Mouse (Mus musculus): ENCODE measurements around the gene Auts2. TPM values are rescaled to one million over a fixed set of nuclear protein-coding genes. Genes with fewer than 3 reads are reported as not detected.

Gene Auts2
- polyA plus RNA-seq, 1 experiment from 2014 or later = 47.7 TPM

- H3K4me2 ChIP-seq (replicated peaks; ENCODE audit: low read depth, low read length) = no peak overlapping the region
- H3K27me3 ChIP-seq (ENCODE audit: control insufficient read depth, insufficient read depth, low read length) = no peaks in the 10 kb centered on the region
- no peak for ATAC-seq (ENCODE audit: insufficient number of reproducible peaks, insufficient read depth, low FRiP score, low read depth)
- H3K9me3 ChIP-seq (ENCODE audit: control insufficient read depth, low read depth, low read length) = no peaks in the 10 kb centered on the region
- H3K36me3 ChIP-seq (ENCODE audit: control insufficient read depth, insufficient read depth, low read length) = no peaks in the 10 kb centered on the region
- H3K4me3 ChIP-seq (ENCODE audit: low read depth, low read length) = no peak overlapping the region
- H3K4me1 ChIP-seq (ENCODE audit: control insufficient read depth, insufficient read depth, low read length) = no peaks in the 10 kb centered on the region
- no peak overlapping the region for H3K9ac ChIP-seq (replicated peaks; ENCODE audit: low read depth, low read length)
- 87% methylated on average over 3 of the region's 3 CpGs for WGBS
- H3K27ac ChIP-seq (ENCODE audit: low read length) = no peak overlapping the region
Observed at GRCm38 (mm10) chr5:131906313-131906712, 636.8 kb downstream of the Auts2 start.

GRCm38 (mm10) chr5:131904478-131904877, 638.7 kb downstream of the Auts2 start:
- ATAC-seq (ENCODE audit: insufficient number of reproducible peaks, insufficient read depth, low FRiP score, low read depth) = no peak
- no peaks in the 10 kb centered on the region for H3K4me1 ChIP-seq (ENCODE audit: control insufficient read depth, insufficient read depth, low read length)
- no peak overlapping the region for H3K4me3 ChIP-seq (ENCODE audit: low read depth, low read length)
- no peaks in the 10 kb centered on the region for H3K27me3 ChIP-seq (ENCODE audit: control insufficient read depth, insufficient read depth, low read length)
- H3K27ac ChIP-seq (ENCODE audit: low read length) = no peak overlapping the region
- no peaks in the 10 kb centered on the region for H3K9me3 ChIP-seq (ENCODE audit: control insufficient read depth, low read depth, low read length)
- no peak overlapping the region for H3K4me2 ChIP-seq (replicated peaks; ENCODE audit: low read depth, low read length)
- H3K9ac ChIP-seq (replicated peaks; ENCODE audit: low read depth, low read length) = no peak overlapping the region
- WGBS = 34% methylated on average over 10 of the region's 10 CpGs
- no peaks in the 10 kb centered on the region for H3K36me3 ChIP-seq (ENCODE audit: control insufficient read depth, insufficient read depth, low read length)

GRCm38 (mm10) chr5:131898048-131898638, 645.0 kb downstream of the Auts2 start:
- Histone ChIP-seq H3K9ac (replicated peaks; ENCODE audit: low read depth, low read length) (no peak overlapping the region), H3K4me3 (ENCODE audit: low read depth, low read length) (no peak overlapping the region), H3K4me1 (ENCODE audit: control insufficient read depth, insufficient read depth, low read length) (no peaks in the 10 kb centered on the region), H3K9me3 (ENCODE audit: control insufficient read depth, low read depth, low read length) (no peaks in the 10 kb centered on the region), H3K27me3 (ENCODE audit: control insufficient read depth, insufficient read depth, low read length) (no peaks in the 10 kb centered on the region), H3K27ac (ENCODE audit: low read length) (peak overlapping the region; percentile 76; the same call in 1 of the 2 replicates), H3K4me2 (replicated peaks; ENCODE audit: low read depth, low read length) (no peak overlapping the region), H3K36me3 (ENCODE audit: control insufficient read depth, insufficient read depth, low read length) (no peaks in the 10 kb centered on the region)
- ATAC-seq (ENCODE audit: insufficient number of reproducible peaks, insufficient read depth, low FRiP score, low read depth) = peak; percentile 82
- WGBS = 41% methylated on average over 4 of the region's 4 CpGs

- Histone ChIP-seq H3K4me2 (replicated peaks; ENCODE audit: low read depth, low read length) (no peak overlapping the region), H3K27ac (ENCODE audit: low read length) (no peak overlapping the region), H3K27me3 (ENCODE audit: control insufficient read depth, insufficient read depth, low read length) (no peaks in the 10 kb centered on the region), H3K4me1 (ENCODE audit: control insufficient read depth, insufficient read depth, low read length) (no peaks in the 10 kb centered on the region), H3K9me3 (ENCODE audit: control insufficient read depth, low read depth, low read length) (no peaks in the 10 kb centered on the region), H3K9ac (replicated peaks; ENCODE audit: low read depth, low read length) (no peak overlapping the region), H3K4me3 (ENCODE audit: low read depth, low read length) (no peak overlapping the region), H3K36me3 (ENCODE audit: control insufficient read depth, insufficient read depth, low read length) (no peaks in the 10 kb centered on the region)
- ATAC-seq (ENCODE audit: insufficient number of reproducible peaks, insufficient read depth, low FRiP score, low read depth) = no peak
- WGBS = 89% methylated on average over 3 of the region's 3 CpGs
Observed at GRCm38 (mm10) chr5:131886636-131887035, 656.5 kb downstream of the Auts2 start.

GRCm38 (mm10) chr5:131876569-131876968, 666.6 kb downstream of the Auts2 start:
- no peak overlapping the region for H3K4me2 ChIP-seq (replicated peaks; ENCODE audit: low read depth, low read length)
- no peaks in the 10 kb centered on the region for H3K36me3 ChIP-seq (ENCODE audit: control insufficient read depth, insufficient read depth, low read length)
- H3K4me3 ChIP-seq (ENCODE audit: low read depth, low read length) = no peak overlapping the region
- no peak for ATAC-seq (ENCODE audit: insufficient number of reproducible peaks, insufficient read depth, low FRiP score, low read depth)
- no peaks in the 10 kb centered on the region for H3K9me3 ChIP-seq (ENCODE audit: control insufficient read depth, low read depth, low read length)
- H3K9ac ChIP-seq (replicated peaks; ENCODE audit: low read depth, low read length) = no peak overlapping the region
- no peak overlapping the region for H3K27ac ChIP-seq (ENCODE audit: low read length)
- no peaks in the 10 kb centered on the region for H3K27me3 ChIP-seq (ENCODE audit: control insufficient read depth, insufficient read depth, low read length)
- H3K4me1 ChIP-seq (ENCODE audit: control insufficient read depth, insufficient read depth, low read length) = no peaks in the 10 kb centered on the region

- 76% methylated on average over 4 of the region's 4 CpGs for WGBS
- Histone ChIP-seq H3K9me3 (ENCODE audit: control insufficient read depth, low read depth, low read length) (no peaks in the 10 kb centered on the region), H3K9ac (replicated peaks; ENCODE audit: low read depth, low read length) (no peak overlapping the region), H3K4me1 (ENCODE audit: control insufficient read depth, insufficient read depth, low read length) (no peaks in the 10 kb centered on the region), H3K27ac (ENCODE audit: low read length) (no peak overlapping the region), H3K4me2 (replicated peaks; ENCODE audit: low read depth, low read length) (no peak overlapping the region), H3K4me3 (ENCODE audit: low read depth, low read length) (no peak overlapping the region), H3K27me3 (ENCODE audit: control insufficient read depth, insufficient read depth, low read length) (no peaks in the 10 kb centered on the region), H3K36me3 (ENCODE audit: control insufficient read depth, insufficient read depth, low read length) (no peaks in the 10 kb centered on the region)
- no peak for ATAC-seq (ENCODE audit: insufficient number of reproducible peaks, insufficient read depth, low FRiP score, low read depth)
Observed at GRCm38 (mm10) chr5:131875976-131876375, 667.2 kb downstream of the Auts2 start.

GRCm38 (mm10) chr5:131873116-131873515, 670.0 kb downstream of the Auts2 start:
- H3K36me3 ChIP-seq (ENCODE audit: control insufficient read depth, insufficient read depth, low read length) = no peaks in the 10 kb centered on the region
- 83% methylated on average over 4 of the region's 4 CpGs for WGBS
- H3K4me3 ChIP-seq (ENCODE audit: low read depth, low read length) = no peak overlapping the region
- H3K9ac ChIP-seq (replicated peaks; ENCODE audit: low read depth, low read length) = no peak overlapping the region
- H3K4me2 ChIP-seq (replicated peaks; ENCODE audit: low read depth, low read length) = no peak overlapping the region
- H3K27ac ChIP-seq (ENCODE audit: low read length) = no peak overlapping the region
- H3K27me3 ChIP-seq (ENCODE audit: control insufficient read depth, insufficient read depth, low read length) = no peaks in the 10 kb centered on the region
- no peaks in the 10 kb centered on the region for H3K4me1 ChIP-seq (ENCODE audit: control insufficient read depth, insufficient read depth, low read length)
- H3K9me3 ChIP-seq (ENCODE audit: control insufficient read depth, low read depth, low read length) = no peaks in the 10 kb centered on the region
- no peak for ATAC-seq (ENCODE audit: insufficient number of reproducible peaks, insufficient read depth, low FRiP score, low read depth)

GRCm38 (mm10) chr5:131869711-131870499, 673.2 kb downstream of the Auts2 start:
- H3K4me2 ChIP-seq (replicated peaks; ENCODE audit: low read depth, low read length) = no peak overlapping the region
- no peaks in the 10 kb centered on the region for H3K36me3 ChIP-seq (ENCODE audit: control insufficient read depth, insufficient read depth, low read length)
- H3K4me1 ChIP-seq (ENCODE audit: control insufficient read depth, insufficient read depth, low read length) = no peaks in the 10 kb centered on the region
- no peak for ATAC-seq (ENCODE audit: insufficient number of reproducible peaks, insufficient read depth, low FRiP score, low read depth)
- H3K9ac ChIP-seq (replicated peaks; ENCODE audit: low read depth, low read length) = no peak overlapping the region
- no peaks in the 10 kb centered on the region for H3K27me3 ChIP-seq (ENCODE audit: control insufficient read depth, insufficient read depth, low read length)
- H3K27ac ChIP-seq (ENCODE audit: low read length) = no peak overlapping the region
- no peak overlapping the region for H3K4me3 ChIP-seq (ENCODE audit: low read depth, low read length)
- no peaks in the 10 kb centered on the region for H3K9me3 ChIP-seq (ENCODE audit: control insufficient read depth, low read depth, low read length)
- WGBS = 82% methylated on average over 11 of the region's 11 CpGs

All from stomach, embryonic 14.5 days (tissue).